Mouse (Mus musculus): ENCODE measurements around the gene Aldh2.

DNA sequence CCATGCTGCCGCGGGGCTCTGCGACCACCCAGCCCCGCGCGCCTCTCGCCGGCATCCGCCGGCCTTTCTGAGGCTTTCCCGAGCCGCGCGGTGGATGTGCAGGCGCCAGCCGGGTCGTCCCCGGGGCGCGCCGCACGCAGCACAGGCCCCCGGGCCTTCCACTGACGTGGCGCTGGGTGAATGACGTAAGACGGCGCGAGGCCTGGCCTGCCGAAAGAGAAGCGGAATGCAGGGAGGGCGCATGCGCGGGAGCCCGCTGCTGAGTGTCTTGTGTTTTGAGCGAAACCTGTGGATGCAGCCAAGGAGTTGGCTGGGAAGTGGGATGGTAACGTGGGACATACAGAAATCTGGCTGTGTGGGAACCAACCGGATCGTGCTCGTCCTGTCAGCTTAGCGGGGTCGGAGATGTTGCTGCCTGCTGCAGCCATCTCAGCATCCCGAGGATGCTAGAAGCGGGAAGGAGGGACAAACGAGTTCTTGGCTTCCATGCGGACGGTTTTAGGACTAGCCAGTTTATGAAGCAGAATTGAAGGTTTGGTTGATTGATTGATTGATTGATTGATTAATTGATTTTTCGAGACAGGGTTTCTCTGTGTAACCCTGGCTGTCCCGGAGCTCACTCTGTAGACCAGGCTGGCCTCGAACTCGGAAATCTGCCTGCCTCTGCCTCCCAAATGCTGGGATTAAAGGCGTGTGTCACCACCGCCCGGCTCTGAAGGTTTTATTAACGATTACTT lies 47.7 kb downstream of the Aldh2 start, which contains the start of gene Mapkapk5:
- TF ChIP-seq EP300 (IDR thresholded peaks at IDR 0.05; ENCODE audit: low read depth): no peak; the same call in 1 of the 2 replicates
- no peak for TF ChIP-seq CTCF (IDR thresholded peaks at IDR 0.05; ENCODE audit: low read depth)

Measured in heart, postnatal 0 days (tissue).